Mouse (Mus musculus) CH12.LX (cell line): Measurements from ENCODE around the gene Nt5c2. TPM values are rescaled to one million over a fixed set of nuclear protein-coding genes. Genes with fewer than 3 reads are reported as not detected.
"Not testable (repeated sequence)": the region's sequence is repeated elsewhere in the genome, so short reads cannot be mapped to it uniquely, and the experiment has no call there.

Experiments
- DNase-seq: peaks from one replicate; pipeline ENCODE4 v3.0.0-alpha.2; 2013; ENCODE audit errors: extremely low read depth
- H3K27ac ChIP-seq: 2 replicates; pipeline ENCODE4 v1.5.1; 2012; ENCODE audit warnings: low read depth, mild to moderate bottlenecking, control low read depth, moderate library complexity; ENCODE audit not compliant: insufficient read depth
- H3K27me3 ChIP-seq: replicated peaks from 2 replicates; pipeline ENCODE3; 2012; ENCODE audit warnings: inconsistent platforms
- H3K36me3 ChIP-seq, 2 experiments: replicated peaks in 1 of 2; 2 replicates each; pipeline versions ENCODE3 to v1.6.1; 2012; ENCODE audit warnings: inconsistent platforms in 1 of 2, low read length in 1 of 2, mild to moderate bottlenecking in 1 of 2, mixed read lengths in 1 of 2, moderate library complexity in 1 of 2; ENCODE audit not compliant: control insufficient read depth in 1 of 2, insufficient read depth in 1 of 2
- H3K4me1 ChIP-seq, 2 experiments: 2 replicates each; pipeline ENCODE4 v1.6.1; 2012; ENCODE audit warnings: inconsistent platforms in 1 of 2, moderate library complexity in 1 of 2; ENCODE audit not compliant: insufficient read depth in 2 of 2, control insufficient read depth in 1 of 2
- H3K4me2 ChIP-seq: 2 replicates; pipeline ENCODE4 v1.6.1; 2012; ENCODE audit warnings: low read depth, mild to moderate bottlenecking, control low read depth; ENCODE audit not compliant: poor library complexity, insufficient read depth, severe bottlenecking
- H3K4me3 ChIP-seq, 3 experiments: fragments of 150-350 bp in 1 of 3; sonication (generic) in 1 of 3; replicated peaks in 1 of 3; 2 replicates each; pipeline versions ENCODE3 to v1.5.1; 2011 to 2012; ENCODE audit warnings: low read depth in 2 of 3, low read length in 2 of 3, mild to moderate bottlenecking in 2 of 3, moderate library complexity in 2 of 3, control low read depth in 1 of 3, improper control_type of control experiment in 1 of 3, inconsistent platforms in 1 of 3, mixed read lengths in 1 of 3; ENCODE audit not compliant: poor library complexity in 1 of 3
- H3K79me2 ChIP-seq: replicated peaks from 2 replicates; pipeline ENCODE4 v1.6.1; 2012; ENCODE audit warnings: mild to moderate bottlenecking, moderate library complexity; ENCODE audit not compliant: control insufficient read depth, poor library complexity, insufficient read depth, severe bottlenecking; ENCODE audit errors: extremely low read depth
- H3K9ac ChIP-seq: 2 replicates; pipeline ENCODE4 v1.6.1; 2012; ENCODE audit warnings: low read depth, mild to moderate bottlenecking, control low read depth, moderate library complexity; ENCODE audit not compliant: insufficient read depth
- H3K9me3 ChIP-seq: replicated peaks from 2 replicates; pipeline ENCODE3; 2012; ENCODE audit warnings: low read length, inconsistent platforms, mixed read lengths
- CHD1 ChIP-seq: IDR thresholded peaks from 2 replicates; pipeline ENCODE4 v1.6.1; 2012; ENCODE audit warnings: low read depth, low read length, improper control_type of control experiment, inconsistent platforms
- ELF1 ChIP-seq: IDR thresholded peaks from 2 replicates; pipeline ENCODE4 v1.6.1; 2014; ENCODE audit warnings: low read depth, mild to moderate bottlenecking, inconsistent platforms, low read length, improper control_type of control experiment
- EP300 ChIP-seq: IDR thresholded peaks from 2 replicates; pipeline ENCODE4 v1.6.1; 2011; ENCODE audit warnings: low read length, improper control_type of control experiment
- MAX ChIP-seq: IDR thresholded peaks from 2 replicates; pipeline ENCODE4 v1.6.1; 2011; ENCODE audit warnings: low read length, improper control_type of control experiment
- MAZ ChIP-seq: IDR thresholded peaks from 2 replicates; pipeline ENCODE4 v1.6.1; 2012; ENCODE audit warnings: low read depth, mild to moderate bottlenecking, inconsistent platforms, low read length, improper control_type of control experiment, moderate library complexity
- MEF2A ChIP-seq: IDR thresholded peaks from 2 replicates; pipeline ENCODE4 v1.6.1; 2014; ENCODE audit warnings: low read depth, mild to moderate bottlenecking, inconsistent platforms, low read length, improper control_type of control experiment, borderline replicate concordance
- PAX5 ChIP-seq: IDR thresholded peaks from 2 replicates; pipeline ENCODE4 v1.6.1; 2012; ENCODE audit warnings: low read length, inconsistent platforms, mixed read lengths
- POLR2A ChIP-seq: IDR thresholded peaks from 2 replicates; pipeline ENCODE4 v1.6.1; 2011; ENCODE audit warnings: low read depth, mild to moderate bottlenecking, improper control_type of control experiment, low read length
- RCOR1 ChIP-seq: conservative IDR thresholded peaks from 2 replicates; pipeline ENCODE4 v1.6.1; 2012; ENCODE audit warnings: low read depth, mild to moderate bottlenecking, inconsistent platforms, low read length, improper control_type of control experiment
- SIN3A ChIP-seq: IDR thresholded peaks from 2 replicates; pipeline ENCODE4 v1.6.1; 2012; ENCODE audit warnings: low read length, improper control_type of control experiment, inconsistent platforms
- TCF12 ChIP-seq: IDR thresholded peaks from 2 replicates; pipeline ENCODE4 v1.6.1; 2014; ENCODE audit warnings: low read depth, mild to moderate bottlenecking, inconsistent platforms, low read length, improper control_type of control experiment
- UBTF ChIP-seq: IDR thresholded peaks from 2 replicates; pipeline ENCODE4 v1.6.1; 2012; ENCODE audit warnings: low read depth, mild to moderate bottlenecking, inconsistent platforms, low read length, improper control_type of control experiment, moderate library complexity
- USF2 ChIP-seq: conservative IDR thresholded peaks from 2 replicates; pipeline ENCODE4 v1.6.1; 2011; ENCODE audit warnings: low read depth, low read length, improper control_type of control experiment
- ZKSCAN1 ChIP-seq: IDR thresholded peaks from 2 replicates; pipeline ENCODE4 v1.6.1; 2012; ENCODE audit warnings: low read depth, inconsistent platforms, low read length, improper control_type of control experiment, borderline replicate concordance
- dilution Hi-C: fragments of 300-500 bp; cut with MboI; formaldehyde crosslinking; loops from 2 replicates; pipeline ENCODE4 v1.14.3; 2020; ENCODE audit warnings: low sequenced_read_pairs; ENCODE audit not compliant: extremely low pct_unique_long_range_greater_than_20kb, extremely low pct_ligation_motif_present
- in situ Hi-C: fragments of 300-500 bp; cut with MboI; formaldehyde crosslinking; loops from 3 replicates; pipeline ENCODE4 v1.14.3; 2019; ENCODE audit warnings: low sequenced_read_pairs, low pct_ligation_motif_present, low pct_unique_long_range_greater_than_20kb, mixed read lengths
- polyA plus RNA-seq: library from polyadenylated mRNA; unstranded; fragments of >175 nt; gene quantifications from 2 replicates; pipeline ENCODE4 v1.2.1, GENCODE M21; 2012; ENCODE audit warnings: low read depth; ENCODE audit not compliant: insufficient read length
- total RNA-seq, 2 experiments: library from RNA; depleted of rRNA; stranded (reverse); fragments of 300-350 nt in 1 of 2; fragments of >200 nt in 1 of 2; gene quantifications; 2 replicates each; pipeline ENCODE4 v1.2.3; 2012 to 2014

The Nt5c2 gene
- total and polyA plus RNA-seq, 3 experiments, result 15.1 to 62.9 (median 21.1) TPM

DNA sequence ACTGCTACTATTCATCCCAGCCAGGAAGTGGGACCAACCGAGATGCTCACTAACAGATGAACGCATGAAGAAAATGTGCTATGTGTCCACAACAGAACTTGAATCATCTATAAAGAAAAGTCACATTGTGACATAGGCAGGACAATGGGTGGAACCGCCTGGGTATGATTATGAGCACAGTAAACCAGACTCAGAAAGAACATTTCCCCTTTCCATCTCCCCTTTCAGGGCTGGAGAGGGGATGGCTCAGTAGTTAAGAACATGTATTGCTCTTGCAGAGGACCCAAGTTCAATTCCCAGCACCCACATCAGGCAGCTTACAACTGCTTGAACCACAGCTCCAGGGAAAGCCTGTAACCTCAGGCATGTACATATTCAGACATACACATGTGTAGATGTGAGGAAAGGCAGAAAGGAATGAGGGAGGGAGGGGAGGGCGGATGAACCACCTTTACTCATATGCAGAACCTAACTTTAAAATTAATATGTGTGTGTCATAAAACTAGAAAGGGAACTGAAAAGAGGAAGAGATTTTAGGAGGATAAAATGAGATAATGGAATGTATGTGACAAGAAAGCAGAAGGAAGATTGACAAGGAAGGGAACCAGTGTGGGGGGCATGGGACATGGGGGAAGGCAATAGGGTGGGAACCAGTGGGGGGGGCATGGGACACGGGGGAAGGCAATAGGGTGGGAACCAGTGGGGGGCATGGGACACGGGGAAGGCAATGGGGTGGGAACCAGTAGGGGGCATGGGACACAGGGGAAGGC is 11.0 kb downstream of the Nt5c2 start:
- H3K4me2 ChIP-seq, result no peak overlapping the region
- no peaks in the 10 kb centered on the region for H3K9me3 ChIP-seq
- in situ Hi-C loops, result no loop called here
- H3K27ac ChIP-seq, result no peak overlapping the region
- 0 out of 2 replicates have a peak, but pooled peaks have one; percentile 36 for TF ChIP-seq EP300
- TF ChIP-seq MAX, result no peak
- DNase-seq, result peak; percentile 19
- H3K4me1 ChIP-seq, result peaks cover 7 to 11% of the 10 kb centered on the region in 2 experiments
- no peak overlapping the region for H3K9ac ChIP-seq
- no peaks in the 10 kb centered on the region for H3K36me3 ChIP-seq
- H3K4me3 ChIP-seq, result no peak overlapping the region
- dilution Hi-C loops, result no loop called here
- no peaks in the 10 kb centered on the region for H3K27me3 ChIP-seq
- H3K79me2 ChIP-seq, result no peaks in the 10 kb centered on the region

DNA sequence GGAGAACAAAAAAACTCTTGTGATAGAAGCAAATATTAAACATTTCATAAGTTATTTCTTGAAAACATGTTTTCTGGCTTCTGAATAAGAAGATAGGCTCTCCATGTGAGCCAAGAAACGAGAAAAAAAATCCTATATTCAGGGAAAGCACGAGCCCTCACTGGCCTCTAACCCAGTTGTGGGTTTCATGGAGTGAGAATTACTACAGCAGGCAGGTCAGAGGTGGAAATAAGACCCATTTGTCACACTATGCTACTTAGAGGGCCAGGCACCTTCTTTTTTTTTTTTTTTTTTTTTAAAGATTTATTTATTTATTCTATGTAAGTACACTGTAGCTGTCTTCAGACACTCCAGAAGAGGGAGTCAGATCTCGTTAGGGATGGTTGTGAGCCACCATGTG is 14.6 kb downstream of the Nt5c2 start:
- H3K9me3 ChIP-seq, H3K27ac ChIP-seq, DNase-seq, H3K27me3 ChIP-seq, H3K9ac ChIP-seq, H3K4me3 ChIP-seq, dilution Hi-C loops, in situ Hi-C loops, H3K36me3 ChIP-seq, H3K79me2 ChIP-seq, H3K4me2 ChIP-seq: not testable (repeated sequence)
- H3K4me1 ChIP-seq, result peaks cover 7 to 19% of the 10 kb centered on the region in 2 experiments

GRCm38 (mm10) chr19:46999753-47000152 is 15.2 kb downstream of the Nt5c2 start:
- Histone ChIP-seq H3K27ac (no peak overlapping the region), H3K9me3 (no peaks in the 10 kb centered on the region), H3K4me3 (no peak overlapping the region), H3K4me2 (no peak overlapping the region), H3K27me3 (no peaks in the 10 kb centered on the region), H3K79me2 (no peaks in the 10 kb centered on the region), H3K9ac (no peak overlapping the region), H3K36me3 (no peaks in the 10 kb centered on the region), H3K4me1 (peaks cover 7 to 16% of the 10 kb centered on the region in 2 experiments)
- no peak for DNase-seq
- dilution Hi-C loops, result no loop called here
- TF ChIP-seq TCF12 (no peak), MAZ (no peak), POLR2A (no peak), SIN3A (no peak), USF2 (no peak), MEF2A (no peak), ZKSCAN1 (no peak), PAX5 (no peak), RCOR1 (no peak), CHD1 (no peak), ELF1 (no peak), UBTF (no peak)
- in situ Hi-C loops, result loop anchor here (10.0 kb wide), 1 partner anchor 325 kb away; the partner anchor contains the start of gene Cyp17a1
